Mouse (Mus musculus): Measurements from ENCODE around the gene Cgnl1.

- TF ChIP-seq CTCF (IDR thresholded peaks at IDR 0.05; ENCODE audit: control insufficient read depth, insufficient read depth, insufficient replicate concordance, low read depth, low read length) (no peak), POLR2A (IDR thresholded peaks at IDR 0.05; ENCODE audit: control insufficient read depth, low read depth, low read length) (no peak)
Measured at GRCm38 (mm10) chr9:71753981-71754380, 17.4 kb downstream of the Cgnl1 start.

All from testis, adult 2 months (tissue).